Mouse (Mus musculus): Measurements from ENCODE around the gene Henmt1.

Henmt1 gene

GRCm38 (mm10) chr3:108987009-108987659 is 47.5 kb downstream of the Henmt1 start:
- in situ Hi-C loops (cut with MboI; ENCODE audit: unreplicated experiment in 2 of 2), result no loop called here

GRCm38 (mm10) chr3:108989971-108990548 is 50.4 kb downstream of the Henmt1 start:
- in situ Hi-C loops (cut with MboI; ENCODE audit: unreplicated experiment in 2 of 2), result no loop called here

GRCm38 (mm10) chr3:108994477-108994876 is 54.8 kb downstream of the Henmt1 start:
- in situ Hi-C loops (cut with MboI; ENCODE audit: unreplicated experiment in 2 of 2), result no loop called here

- in situ Hi-C loops (cut with MboI; ENCODE audit: unreplicated experiment in 2 of 2), result no loop called here
Measured at GRCm38 (mm10) chr3:108995379-108995778, 55.7 kb downstream of the Henmt1 start.

- in situ Hi-C loops (cut with MboI; ENCODE audit: unreplicated experiment in 2 of 2), result no loop called here
Measured at GRCm38 (mm10) chr3:108997284-108997683, 57.6 kb downstream of the Henmt1 start.

- in situ Hi-C loops (cut with MboI; ENCODE audit: unreplicated experiment in 2 of 2), result no loop called here
Measured at GRCm38 (mm10) chr3:108997762-108998161, 58.1 kb downstream of the Henmt1 start.

GRCm38 (mm10) chr3:108999173-108999572 is 59.5 kb downstream of the Henmt1 start:
- in situ Hi-C loops (cut with MboI; ENCODE audit: unreplicated experiment in 2 of 2), result no loop called here

- in situ Hi-C loops (cut with MboI; ENCODE audit: unreplicated experiment in 2 of 2), result no loop called here
Measured at GRCm38 (mm10) chr3:109005777-109006176, 66.1 kb downstream of the Henmt1 start.

- in situ Hi-C loops (cut with MboI; ENCODE audit: unreplicated experiment in 2 of 2), result no loop called here
Measured at GRCm38 (mm10) chr3:109008180-109008579, 68.5 kb downstream of the Henmt1 start.
